Mouse (Mus musculus): ENCODE data around the gene Gm128.

Gene Gm128

GRCm38 (mm10) chr3:95200562-95200961 lies 40.8 kb downstream of the Gm128 start:
- no peak for DNase-seq (ENCODE audit: extremely low read depth, insufficient read length, low spot score)

- no peak for DNase-seq (ENCODE audit: extremely low read depth, insufficient read length, low spot score)
Measured at GRCm38 (mm10) chr3:95200132-95200531, 41.3 kb downstream of the Gm128 start.

- DNase-seq (ENCODE audit: extremely low read depth, insufficient read length, low spot score): no peak
Measured at GRCm38 (mm10) chr3:95199101-95199500, 42.3 kb downstream of the Gm128 start.

GRCm38 (mm10) chr3:95195772-95196171 lies 45.6 kb downstream of the Gm128 start:
- DNase-seq (ENCODE audit: extremely low read depth, insufficient read length, low spot score): no peak

GRCm38 (mm10) chr3:95194721-95195135 lies 46.7 kb downstream of the Gm128 start:
- DNase-seq (ENCODE audit: extremely low read depth, insufficient read length, low spot score): peak; percentile 62
